Mouse (Mus musculus) adrenal gland, postnatal 10 days (tissue): ENCODE measurements around the gene Eps8l1. TPM values are rescaled to one million over a fixed set of nuclear protein-coding genes. Genes with fewer than 3 reads are reported as not detected.

Experiments
- DNase-seq: peaks from one replicate; pipeline ENCODE4 v3.0.0; 2021; ENCODE audit warnings: mixed read lengths
- total RNA-seq, 2 experiments: library from RNA; stranded (reverse); gene quantifications; 2 replicates each; pipeline ENCODE4 v1.2.3; 2021

Gene Eps8l1
- total RNA-seq, 2 experiments from 2014 or later = 2.1 to 7.1 TPM

DNA sequence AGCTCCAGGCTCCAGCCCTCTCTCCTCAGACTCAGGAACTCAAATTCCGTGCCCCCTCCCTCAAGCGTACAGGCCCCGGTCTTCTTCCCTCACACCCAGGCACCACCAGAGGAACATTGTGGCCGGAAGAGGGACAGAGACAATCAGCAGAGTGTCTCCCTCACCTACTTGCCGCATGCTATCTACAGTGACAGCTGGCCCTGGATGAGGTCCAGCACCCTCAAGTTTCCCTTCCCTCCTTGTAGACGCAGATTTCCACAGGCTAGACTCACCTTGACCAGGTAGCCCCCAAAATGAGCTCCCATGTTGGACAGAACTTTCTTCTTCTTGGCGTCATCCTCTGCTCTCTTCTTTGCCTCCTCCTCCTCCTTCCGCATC lies 48.3 kb downstream of the Eps8l1 start:
- DNase-seq = no peak

DNA sequence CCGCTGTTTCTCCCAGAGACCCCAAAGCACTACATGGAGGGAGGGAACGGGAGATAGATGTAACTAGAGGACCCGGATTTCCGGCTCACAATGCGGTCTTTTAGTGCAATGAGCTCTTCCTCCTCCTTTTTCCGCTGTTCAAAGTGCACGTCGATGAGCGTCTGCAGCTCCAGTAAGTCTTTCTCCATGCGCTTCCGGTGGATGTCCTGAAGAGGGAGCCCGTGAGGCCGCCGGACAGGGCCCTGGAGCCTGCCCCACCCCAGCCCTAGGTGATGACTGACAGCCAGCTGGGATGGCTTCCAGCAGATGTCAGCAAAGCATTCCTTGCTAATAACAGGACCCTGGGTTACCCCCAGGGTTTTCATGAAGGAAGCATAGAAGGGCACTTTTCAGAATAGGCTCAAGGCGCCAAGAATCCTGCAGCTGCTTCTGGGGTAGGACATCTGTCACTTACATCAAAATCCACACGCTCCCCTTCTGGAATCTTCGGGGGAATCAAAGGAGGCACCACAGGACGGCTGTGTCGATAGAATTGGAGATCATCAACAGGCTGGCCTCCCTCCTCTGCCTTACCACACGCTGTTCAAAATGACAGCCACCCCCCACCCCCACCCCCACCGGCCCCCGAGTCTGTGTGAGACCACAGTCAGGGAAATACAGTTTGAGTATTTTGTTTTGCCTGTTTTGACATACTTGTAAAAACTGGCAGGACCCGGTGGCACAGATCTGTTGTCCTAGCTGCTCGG lies 49.6 kb downstream of the Eps8l1 start:
- DNase-seq = peak; percentile 82

DNA sequence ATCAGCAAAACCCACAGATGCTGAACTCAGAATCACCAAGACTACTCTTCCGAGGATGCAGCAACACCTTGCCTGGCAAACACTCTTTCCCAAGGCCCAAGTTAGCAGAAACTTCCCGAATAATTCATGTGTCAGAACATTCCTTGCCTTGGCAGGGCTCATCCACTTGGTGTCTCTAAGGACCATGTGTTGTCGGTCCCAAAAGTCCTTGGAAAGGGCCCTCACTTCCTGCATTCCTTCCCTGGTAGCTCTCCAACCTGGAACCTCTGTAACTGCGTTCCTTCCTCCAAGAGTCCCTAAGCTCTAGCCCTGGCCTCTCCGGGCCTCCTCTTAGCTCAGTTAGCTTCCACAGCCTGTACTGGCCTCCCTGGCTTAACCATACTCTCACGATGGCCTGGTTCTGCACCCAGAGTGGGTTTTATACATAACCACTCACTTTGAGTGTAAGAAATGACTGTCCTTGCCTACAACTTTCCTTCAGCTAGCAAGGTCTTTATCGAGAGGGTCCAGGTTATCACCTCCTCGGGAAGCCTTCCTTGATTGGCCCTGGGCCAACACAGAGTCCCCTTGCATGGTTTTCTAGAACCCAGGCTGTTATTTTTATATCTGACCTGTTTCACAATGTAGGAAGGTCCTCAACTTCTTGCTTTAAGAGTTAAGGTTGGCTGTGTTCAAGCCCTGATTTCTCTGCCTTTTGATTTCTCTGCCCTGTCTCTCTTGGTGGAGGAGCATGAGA lies 51.2 kb downstream of the Eps8l1 start:
- DNase-seq = peak; percentile 23

DNA sequence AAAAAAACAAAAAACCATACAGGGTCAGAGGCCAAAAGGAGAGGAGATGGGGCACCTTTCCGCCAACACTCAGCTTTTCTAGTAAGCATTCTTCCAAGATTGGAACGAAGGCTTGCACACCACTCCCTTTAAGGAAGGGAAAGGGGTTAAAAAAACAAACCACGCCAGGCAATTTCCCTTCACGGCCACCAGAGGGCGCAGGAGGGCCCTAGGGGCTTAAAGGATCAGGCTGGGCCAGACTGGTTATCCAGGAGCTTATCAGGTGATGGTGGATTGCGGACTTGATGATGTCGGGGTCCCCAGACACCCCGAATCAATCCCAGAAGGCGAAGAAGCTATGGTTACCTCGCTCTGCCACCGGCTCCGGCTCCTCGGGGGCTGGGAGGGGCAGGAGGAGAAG lies 52.8 kb downstream of the Eps8l1 start:
- DNase-seq = peak; percentile 60

DNA sequence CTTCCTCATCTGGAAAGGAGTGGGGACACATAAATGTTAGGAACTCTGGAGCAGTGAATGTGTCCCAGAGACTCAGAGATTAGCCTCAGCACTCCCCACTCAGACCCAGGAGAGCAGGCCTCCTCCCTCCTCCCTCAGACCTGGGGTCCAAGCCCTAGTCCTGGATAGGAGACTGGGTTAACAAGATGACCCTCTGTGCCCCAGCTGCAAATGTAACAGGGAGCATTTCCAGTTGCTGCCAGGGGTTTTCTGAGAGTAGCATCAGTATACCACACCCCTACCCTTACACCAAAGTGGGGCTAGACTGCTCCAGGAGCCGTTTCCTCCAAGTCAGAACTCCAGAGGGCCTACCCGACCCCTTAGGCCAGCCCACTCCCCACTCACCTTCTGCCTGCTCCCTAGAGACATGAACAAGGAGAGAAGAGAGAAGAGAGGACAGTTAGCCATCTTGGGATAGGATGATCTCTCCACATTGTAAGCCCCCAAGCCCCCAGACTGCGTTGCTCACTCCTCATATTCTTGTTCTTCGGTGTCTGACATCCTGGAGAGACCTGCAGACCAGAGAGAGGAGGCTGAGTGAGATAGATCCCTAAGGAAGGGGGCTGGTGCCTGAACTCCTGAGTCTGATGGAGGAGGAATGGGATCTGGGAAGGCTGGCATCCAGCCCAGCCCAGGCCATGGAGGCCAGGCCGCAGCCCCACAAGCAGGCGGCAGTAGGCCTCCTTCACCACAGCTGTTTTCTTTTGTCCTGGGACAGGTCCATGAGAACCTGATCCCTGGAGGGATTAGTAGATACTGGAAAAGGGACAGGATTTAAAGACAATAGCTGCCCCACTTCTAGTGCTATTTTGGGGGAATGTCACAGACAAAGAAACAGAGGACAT lies 53.6 kb downstream of the Eps8l1 start:
- DNase-seq = no peak

DNA sequence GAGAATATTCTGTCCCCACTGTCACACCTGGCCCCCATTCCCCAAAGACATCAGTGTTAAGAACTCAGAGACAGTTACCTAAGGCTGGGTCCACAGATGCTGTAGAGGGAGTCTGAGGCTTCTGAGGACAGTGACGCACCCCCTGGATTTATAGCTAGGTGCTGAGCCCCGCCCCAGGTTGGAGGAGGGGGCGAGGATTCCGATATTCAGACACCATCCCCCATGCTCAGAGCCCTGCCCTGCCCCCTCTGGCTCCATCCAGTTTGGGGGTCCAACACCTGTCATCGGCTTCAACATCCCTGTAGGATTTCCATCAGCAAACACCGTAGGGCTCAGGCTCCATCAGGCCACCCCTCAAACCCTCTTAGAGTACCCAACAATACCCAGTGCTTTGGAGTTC lies 55.4 kb downstream of the Eps8l1 start:
- no peak for DNase-seq

DNA sequence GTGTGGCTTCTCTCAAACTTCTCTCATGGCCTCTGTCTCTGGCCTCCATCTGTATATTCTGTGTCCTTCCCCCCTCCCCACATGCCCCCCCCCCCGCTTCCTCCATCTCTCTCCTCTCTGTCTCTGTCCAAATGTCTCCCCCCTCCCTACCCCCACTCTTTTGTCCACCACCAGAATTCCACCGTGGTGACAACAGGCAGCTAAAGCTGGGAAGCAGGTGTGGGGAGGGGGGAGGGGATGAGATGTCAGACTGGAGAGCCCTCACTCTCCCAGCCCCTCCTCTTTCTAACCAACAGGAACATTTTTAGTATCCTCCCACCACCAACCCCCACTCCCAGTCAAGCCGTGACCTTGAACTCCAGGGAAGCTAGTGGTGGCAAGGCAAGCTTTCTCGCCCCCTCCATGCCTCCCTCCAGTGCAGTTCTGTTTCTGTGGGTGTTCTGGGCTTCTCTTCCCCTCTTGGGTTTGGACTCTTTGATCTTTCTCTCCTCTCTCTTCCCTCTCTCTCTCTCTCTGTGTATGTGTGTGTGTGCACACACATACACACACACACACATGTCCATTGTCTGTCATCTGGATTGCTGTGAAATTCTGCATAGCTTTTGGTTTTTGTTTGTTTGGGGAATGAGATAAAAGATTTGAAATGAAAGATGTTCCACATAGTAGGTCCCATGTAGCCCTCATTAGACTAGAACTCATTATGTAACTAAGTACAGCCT lies 56.0 kb downstream of the Eps8l1 start, which contains the start of gene Tnnt1:
Tnnt1 (minus strand) TSS at position 51 of the 719 bp plus-strand sequence.
- DNase-seq = no peak

DNA sequence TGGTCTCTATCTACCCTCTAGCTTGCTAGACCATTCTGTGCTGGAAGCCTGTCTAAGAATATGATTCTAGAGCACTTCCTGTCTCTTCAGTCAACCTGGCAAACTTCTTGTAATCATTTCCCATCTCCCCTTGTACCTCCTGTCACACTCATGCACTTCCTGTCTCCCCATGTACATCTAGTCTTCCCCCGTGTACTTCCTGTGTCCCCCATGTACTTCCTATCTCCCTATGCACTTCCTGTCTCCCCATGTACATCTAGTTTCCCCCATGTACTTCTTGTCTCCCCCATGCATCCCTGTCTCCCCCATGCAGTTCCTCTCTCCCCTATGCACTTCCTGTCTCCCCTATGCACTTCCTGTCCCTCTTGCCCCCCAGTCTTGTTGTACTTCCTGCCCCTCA lies 58.0 kb downstream of the Eps8l1 start:
- DNase-seq = no peak

DNA sequence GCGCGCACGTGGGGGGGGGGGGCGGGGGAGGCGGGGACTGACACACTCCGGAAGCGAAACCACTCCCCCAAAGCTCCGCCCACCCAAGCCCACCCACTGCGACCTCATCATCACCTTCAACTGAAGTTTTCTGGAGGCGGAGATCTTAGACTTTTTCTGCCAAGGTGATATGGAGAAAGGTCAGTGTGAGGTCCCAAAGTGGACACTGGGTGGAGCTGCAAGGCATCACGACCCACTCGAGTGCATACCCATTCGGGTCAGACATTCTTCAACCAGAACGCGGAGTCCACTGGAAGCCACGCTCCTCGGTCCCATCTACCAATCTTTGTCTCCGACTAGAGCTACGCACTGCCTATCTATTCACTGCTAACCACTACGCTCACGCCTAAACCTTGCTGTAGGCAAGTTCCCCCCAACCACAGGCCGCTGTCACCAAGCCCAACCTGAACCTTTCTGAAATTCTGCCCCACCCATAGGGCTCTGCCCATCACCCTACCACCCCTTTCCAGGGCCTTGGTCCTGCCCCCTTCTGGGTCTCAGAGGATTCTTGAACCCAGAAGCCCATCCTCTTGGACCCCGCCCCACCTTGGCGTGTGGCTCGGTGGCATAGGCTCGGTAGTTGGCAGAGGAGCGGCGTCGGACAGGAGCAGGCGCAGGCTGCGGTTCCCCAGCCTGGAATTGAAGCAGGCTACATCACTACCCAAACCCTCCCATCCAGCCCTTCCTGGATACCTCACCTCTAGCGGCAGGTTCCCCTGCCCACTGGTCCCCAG lies 60.9 kb downstream of the Eps8l1 start:
- no peak for DNase-seq

DNA sequence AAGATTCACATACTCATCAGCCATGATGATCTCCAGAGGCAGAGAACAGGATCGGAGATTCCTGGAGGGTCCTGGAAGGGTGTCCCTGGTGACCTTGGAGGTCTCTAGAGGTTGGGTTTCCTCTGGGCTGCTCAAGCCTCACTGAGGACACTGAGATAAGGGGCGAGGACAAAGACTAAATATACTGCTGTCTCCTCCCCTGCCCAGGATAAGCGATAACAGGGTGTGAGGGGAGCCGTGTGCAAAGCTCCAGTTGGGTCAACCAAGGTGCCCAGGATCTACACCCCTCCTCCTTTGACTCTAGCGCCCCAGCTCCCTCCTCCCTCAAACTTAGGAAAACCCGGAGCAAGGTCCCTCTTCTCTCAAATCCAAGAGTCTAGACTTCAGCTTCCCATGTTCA lies 61.8 kb downstream of the Eps8l1 start:
- no peak for DNase-seq

DNA sequence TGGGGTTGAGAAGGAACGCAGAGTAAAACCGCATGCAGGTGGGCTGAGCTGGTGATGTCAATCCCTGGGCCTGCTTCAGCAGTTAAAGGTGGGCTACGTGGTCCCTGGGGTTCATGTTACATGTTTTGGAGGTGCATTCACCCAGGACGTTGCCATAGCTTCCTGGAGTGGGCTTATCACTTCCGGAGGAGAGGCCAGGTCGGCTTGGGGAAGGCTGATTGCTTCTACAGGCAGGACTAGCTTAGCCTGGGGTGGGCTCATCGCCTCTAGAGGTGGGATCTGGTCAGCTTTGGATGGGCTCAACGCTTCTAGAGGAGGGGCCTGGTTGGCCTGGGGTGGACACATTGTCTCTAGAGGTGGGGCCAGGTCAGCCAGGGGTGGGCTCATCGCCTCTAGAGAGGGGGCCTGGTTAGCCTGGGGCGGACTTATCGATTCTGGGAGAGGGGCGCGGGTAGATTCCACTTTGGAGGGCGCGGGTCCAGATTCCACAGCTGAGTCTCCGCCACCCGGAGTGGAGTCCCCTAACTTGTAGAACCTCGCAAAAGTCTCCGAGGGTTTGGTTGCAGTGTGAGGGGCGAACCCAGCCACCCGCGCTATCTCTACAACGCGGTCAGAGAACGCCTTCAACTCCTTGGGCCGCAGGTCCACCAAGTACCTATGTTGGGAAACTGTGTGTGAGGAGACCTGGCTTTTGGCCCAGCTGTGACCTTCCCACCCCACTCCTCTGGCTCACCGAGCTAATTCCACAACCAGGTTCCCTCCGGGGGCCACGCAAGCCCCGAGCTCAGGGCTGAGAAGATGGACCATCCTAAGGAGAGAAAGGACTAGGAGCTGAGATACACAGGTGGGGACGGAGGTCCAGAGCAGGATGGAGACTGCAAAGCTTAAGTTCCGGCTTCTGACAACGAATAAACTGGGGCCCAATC lies 63.0 kb downstream of the Eps8l1 start:
- DNase-seq = no peak

DNA sequence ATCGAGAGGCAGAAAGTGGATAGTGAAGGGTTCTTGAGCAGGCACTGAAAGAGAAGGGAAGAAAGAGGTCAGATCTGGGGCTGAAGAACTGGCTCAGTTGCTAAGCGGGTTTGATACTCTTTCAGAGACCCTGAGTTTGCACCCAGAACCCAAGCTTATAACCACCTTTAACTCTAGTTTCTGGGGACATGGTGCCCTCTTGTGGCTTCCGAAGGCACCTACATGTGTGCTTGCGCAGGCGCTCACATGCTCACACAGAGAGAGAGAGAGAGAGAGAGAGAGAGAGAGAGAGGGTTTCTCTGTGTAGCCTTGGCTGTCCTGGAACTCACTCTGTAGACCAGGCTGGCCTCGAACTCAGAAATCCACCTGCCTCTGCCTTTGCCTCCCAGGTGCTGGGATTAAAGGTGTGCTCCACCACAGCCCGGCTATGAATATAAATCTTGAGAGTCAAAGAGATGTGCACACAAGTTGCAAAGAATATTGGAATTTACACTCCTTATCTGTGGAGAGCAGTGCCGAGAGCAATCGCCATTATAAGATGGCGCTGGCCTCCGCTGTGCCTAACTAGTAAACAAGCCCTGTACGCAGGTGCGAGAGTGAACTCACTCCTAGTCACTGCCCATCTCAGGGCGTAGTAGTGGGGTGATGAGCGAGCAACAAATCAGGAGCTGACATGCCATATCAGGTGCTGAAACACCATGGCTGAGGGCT lies 63.9 kb downstream of the Eps8l1 start, which contains the start of gene Tnni3:
Tnni3 (minus strand) TSS at position 18 of the 711 bp plus-strand sequence.
- peak; percentile 54 for DNase-seq

DNA sequence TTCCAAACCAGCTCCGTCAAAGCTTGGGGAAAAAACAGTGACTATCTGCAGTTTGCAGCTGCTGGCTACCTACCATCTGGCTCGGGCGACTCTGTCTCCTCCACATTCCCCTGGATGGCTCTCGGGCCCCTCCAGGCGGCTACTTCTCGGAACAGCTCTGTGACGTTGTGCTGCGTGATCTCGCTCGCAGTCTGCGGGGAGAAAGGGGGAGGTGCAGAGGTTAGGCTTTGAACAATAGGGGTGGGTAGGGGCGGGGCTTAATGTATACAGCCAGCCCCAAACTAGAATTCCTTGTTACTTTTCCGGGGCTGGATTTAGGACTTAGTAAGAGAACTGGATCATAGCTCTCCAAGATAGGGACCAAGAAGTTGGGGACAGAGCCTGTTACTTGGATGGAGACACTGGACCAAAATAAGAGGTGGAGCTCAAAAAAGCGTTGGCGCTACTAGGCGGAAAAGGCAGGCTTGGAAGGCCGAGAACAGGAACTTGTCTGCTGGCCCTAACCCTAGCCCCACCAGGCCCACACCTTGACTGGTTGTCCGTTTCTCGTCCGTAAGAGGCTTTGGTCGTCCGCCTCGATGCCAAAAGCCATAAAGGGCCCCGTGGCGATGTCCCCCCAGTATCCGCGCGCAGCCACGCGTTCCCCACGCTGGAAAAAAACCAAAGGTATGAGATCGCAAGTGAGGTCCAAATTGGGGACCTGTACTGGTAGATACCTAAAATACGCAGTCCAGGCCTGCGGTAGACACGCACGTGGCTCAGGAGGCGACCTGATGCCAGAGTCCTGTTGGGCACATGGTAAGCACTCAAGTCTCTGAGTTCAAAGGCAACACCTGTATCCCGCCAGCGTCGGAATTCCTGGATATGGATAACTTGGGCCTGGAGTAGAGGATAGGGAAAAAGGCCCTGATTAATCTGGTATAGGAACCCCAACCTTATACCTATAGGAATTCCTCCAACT lies 66.1 kb downstream of the Eps8l1 start:
- DNase-seq = peak; percentile 79

DNA sequence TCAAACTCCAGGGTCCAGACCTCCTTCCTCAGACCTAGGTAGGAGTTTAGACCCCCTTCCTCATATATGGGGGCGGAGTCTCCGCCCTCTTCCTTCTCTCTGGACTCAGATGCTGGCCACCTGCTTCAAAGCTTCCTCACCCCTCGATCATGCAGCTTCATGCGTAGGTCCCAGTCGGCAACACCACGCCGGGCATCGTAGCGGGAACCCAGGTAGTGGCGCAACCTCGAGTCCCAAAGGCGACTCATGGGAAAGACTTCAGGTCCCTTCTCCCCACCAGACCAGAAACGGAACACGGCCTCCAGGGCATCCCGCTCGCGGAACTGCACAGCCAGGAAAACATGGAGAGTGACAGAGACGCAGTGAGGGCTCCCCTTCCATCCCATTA lies 66.8 kb downstream of the Eps8l1 start:
- no peak for DNase-seq
